Mouse (Mus musculus) stomach, postnatal 0 days (tissue): ENCODE data around the gene Dnaaf3.
A peak's percentile ranks its signal among the peaks of the same experiment; 100 is the strongest.

Source experiments
- CTCF ChIP-seq: IDR thresholded peaks from 2 replicates; pipeline ENCODE4 v1.5.1; 2016; ENCODE audit warnings: antibody characterized with exemption, low read depth, mild to moderate bottlenecking, moderate library complexity
- EP300 ChIP-seq: optimal IDR thresholded peaks from 2 replicates; pipeline ENCODE3; 2016; ENCODE audit warnings: antibody characterized with exemption

- TF ChIP-seq EP300: no peak
- TF ChIP-seq CTCF: peak; percentile 19; the same call in 1 of the 2 replicates
These were observed 30.4 kb upstream of the Dnaaf3 start for GRCm38 (mm10) chr7:4562660-4563059.
